Mouse (Mus musculus) forebrain, embryonic 14.5 days (tissue): Measurements from ENCODE around the gene Sycp3. TPM values are rescaled to one million over a fixed set of nuclear protein-coding genes. Genes with fewer than 3 reads are reported as not detected.

Source experiments
- ATAC-seq: fragments of 200-750 bp; cut with Nextera tagmentation; 2 replicates; pipeline ENCODE4 v1.8.0; 2017; ENCODE audit warnings: mild to moderate bottlenecking, moderate library complexity
- DNase-seq: peaks from one replicate; pipeline ENCODE4 v3.0.0-alpha.2; 2015; ENCODE audit warnings: low spot score
- H3K27ac ChIP-seq: fragments of 300-500 bp; sonication (generic); 2 replicates; pipeline ENCODE4 v1.5.1; 2014; ENCODE audit warnings: low read depth, mild to moderate bottlenecking, control low read depth, low read length, moderate library complexity
- H3K27me3 ChIP-seq: fragments of 300-500 bp; sonication (generic); replicated peaks from 2 replicates; pipeline ENCODE4 v1.6.1; 2014; ENCODE audit warnings: low read length, control low read depth, mixed read lengths; ENCODE audit not compliant: control insufficient read depth, insufficient read depth
- H3K36me3 ChIP-seq: fragments of 300-500 bp; sonication (generic); 2 replicates; pipeline ENCODE4 v1.6.1; 2014; ENCODE audit warnings: low read length, control low read depth; ENCODE audit not compliant: control insufficient read depth, insufficient read depth
- H3K4me1 ChIP-seq: fragments of 300-500 bp; sonication (generic); 2 replicates; pipeline ENCODE4 v1.6.1; 2014; ENCODE audit warnings: antibody characterized with exemption, low read length, control low read depth; ENCODE audit not compliant: control insufficient read depth, insufficient read depth
- H3K4me2 ChIP-seq: fragments of 300-500 bp; sonication (generic); 2 replicates; pipeline ENCODE4 v1.6.1; 2014; ENCODE audit warnings: mild to moderate bottlenecking, control low read depth, low read length
- H3K4me3 ChIP-seq: fragments of 300-500 bp; sonication (generic); 2 replicates; pipeline ENCODE4 v1.5.1; 2014; ENCODE audit warnings: low read depth, low read length, control low read depth
- H3K9ac ChIP-seq: fragments of 300-500 bp; sonication (generic); 2 replicates; pipeline ENCODE4 v1.6.1; 2014; ENCODE audit warnings: mild to moderate bottlenecking, low read length, control low read depth, moderate library complexity
- H3K9me3 ChIP-seq: fragments of 300-500 bp; sonication (generic); replicated peaks from 2 replicates; pipeline ENCODE4 v1.6.1; 2016; ENCODE audit warnings: low read length, control low read depth, mixed read lengths; ENCODE audit not compliant: control insufficient read depth
- WGBS: fragments of 180-500 bp; shearing (Covaris S2); extraction: QIAGEN DNeasy Blood & Tissue Kit; methylation state at CpG from one replicate; pipeline ENCODE4 v1.1.7; 2014; 5-methylcytosine and 5-hydroxymethylcytosine counted together
- polyA plus RNA-seq: library from polyadenylated mRNA; unstranded; fragments of >200 nt; fragmentation: Nextera tagmentation; extraction: Ambion mirVana; gene quantifications from 2 replicates; pipeline ENCODE4 v1.2.1, GENCODE M21; 2014

Sycp3 gene
- polyA plus RNA-seq, 1 experiment from 2014 or later: not detected

- H3K9ac ChIP-seq: no peak overlapping the region
- no peak overlapping the region for H3K4me2 ChIP-seq
- ATAC-seq (no peak), DNase-seq (no peak)
- no peaks in the 10 kb centered on the region for H3K4me1 ChIP-seq
- no peak overlapping the region for H3K4me3 ChIP-seq
- H3K27ac ChIP-seq: no peak overlapping the region
- no peaks in the 10 kb centered on the region for H3K27me3 ChIP-seq
- H3K9me3 ChIP-seq: no peaks in the 10 kb centered on the region
- no peaks in the 10 kb centered on the region for H3K36me3 ChIP-seq
- WGBS: 76% methylated on average over 8 of the region's 8 CpGs
Observed at GRCm38 (mm10) chr10:88492658-88493057, 33.3 kb downstream of the Sycp3 start.

- ATAC-seq: no peak
- H3K27me3 ChIP-seq: no peaks in the 10 kb centered on the region
- WGBS: 91% methylated on average over 4 of the region's 4 CpGs
- H3K36me3 ChIP-seq: no peaks in the 10 kb centered on the region
- H3K27ac ChIP-seq: no peak overlapping the region
- DNase-seq: no peak
- no peak overlapping the region for H3K9ac ChIP-seq
- H3K4me3 ChIP-seq: no peak overlapping the region
- no peak overlapping the region for H3K4me2 ChIP-seq
- H3K9me3 ChIP-seq: no peaks in the 10 kb centered on the region
- H3K4me1 ChIP-seq: no peaks in the 10 kb centered on the region
Observed at GRCm38 (mm10) chr10:88494959-88495587, 35.7 kb downstream of the Sycp3 start.

GRCm38 (mm10) chr10:88496864-88497564, 37.6 kb downstream of the Sycp3 start:
- H3K9me3 ChIP-seq: no peaks in the 10 kb centered on the region
- no peak overlapping the region for H3K27ac ChIP-seq
- H3K36me3 ChIP-seq: no peaks in the 10 kb centered on the region
- WGBS: 76% methylated on average over 11 of the region's 11 CpGs
- no peaks in the 10 kb centered on the region for H3K27me3 ChIP-seq
- H3K9ac ChIP-seq: no peak overlapping the region
- no peak overlapping the region for H3K4me3 ChIP-seq
- H3K4me2 ChIP-seq: no peak overlapping the region
- no peak for DNase-seq
- H3K4me1 ChIP-seq: 0 out of 2 replicates have a peak, but pooled peaks cover under 1% of the 10 kb centered on the region
- no peak for ATAC-seq

GRCm38 (mm10) chr10:88499993-88500392, 40.6 kb downstream of the Sycp3 start:
- H3K36me3 ChIP-seq: no peaks in the 10 kb centered on the region
- H3K4me2 ChIP-seq: no peak overlapping the region
- H3K4me3 ChIP-seq: no peak overlapping the region
- H3K27ac ChIP-seq: no peak overlapping the region
- WGBS: 77% methylated on average over 5 of the region's 5 CpGs
- ATAC-seq (no peak), DNase-seq (no peak)
- no peaks in the 10 kb centered on the region for H3K9me3 ChIP-seq
- H3K4me1 ChIP-seq: peaks cover 8% of the 10 kb centered on the region; the same call in 1 of the 2 replicates
- no peaks in the 10 kb centered on the region for H3K27me3 ChIP-seq
- H3K9ac ChIP-seq: no peak overlapping the region

- no peaks in the 10 kb centered on the region for H3K27me3 ChIP-seq
- no peaks in the 10 kb centered on the region for H3K9me3 ChIP-seq
- ATAC-seq: no peak
- H3K36me3 ChIP-seq: no peaks in the 10 kb centered on the region
- no peak overlapping the region for H3K4me2 ChIP-seq
- DNase-seq: no peak
- H3K4me3 ChIP-seq: no peak overlapping the region
- H3K9ac ChIP-seq: no peak overlapping the region
- H3K4me1 ChIP-seq: peaks cover 8% of the 10 kb centered on the region; the same call in 1 of the 2 replicates
- 91% methylated on average over 10 of the region's 10 CpGs for WGBS
- no peak overlapping the region for H3K27ac ChIP-seq
Observed at GRCm38 (mm10) chr10:88501370-88501769, 42.0 kb downstream of the Sycp3 start.

- Histone ChIP-seq H3K4me1 (peaks cover 8% of the 10 kb centered on the region; the same call in 1 of the 2 replicates), H3K4me3 (no peak overlapping the region), H3K9me3 (no peaks in the 10 kb centered on the region), H3K4me2 (peak overlapping the region; percentile 78; the same call in 1 of the 2 replicates), H3K27ac (no peak overlapping the region), H3K9ac (no peak overlapping the region), H3K36me3 (no peaks in the 10 kb centered on the region), H3K27me3 (no peaks in the 10 kb centered on the region)
- DNase-seq (peak; percentile 16), ATAC-seq (no peak)
- WGBS: 56% methylated on average over 13 of the region's 13 CpGs
Observed at GRCm38 (mm10) chr10:88501886-88502765, 42.8 kb downstream of the Sycp3 start.

GRCm38 (mm10) chr10:88502919-88503318, 43.5 kb downstream of the Sycp3 start:
- peak overlapping the region; percentile 68 for H3K9ac ChIP-seq
- ATAC-seq (no peak), DNase-seq (peak; percentile 1)
- H3K27ac ChIP-seq: peak overlapping the region; percentile 10; the same call in 1 of the 2 replicates
- peak overlapping the region; percentile 53 for H3K4me3 ChIP-seq
- 60% methylated on average over 4 of the region's 4 CpGs for WGBS
- H3K9me3 ChIP-seq: no peaks in the 10 kb centered on the region
- H3K36me3 ChIP-seq: no peaks in the 10 kb centered on the region
- peak overlapping the region; percentile 78 for H3K4me2 ChIP-seq
- H3K4me1 ChIP-seq: peaks cover 8% of the 10 kb centered on the region; the same call in 1 of the 2 replicates
- no peaks in the 10 kb centered on the region for H3K27me3 ChIP-seq

GRCm38 (mm10) chr10:88503421-88504314, 44.3 kb downstream of the Sycp3 start, which contains the start of gene Chpt1:
TSS of gene Chpt1 (minus strand) at chr10:88504073.
- no peaks in the 10 kb centered on the region for H3K27me3 ChIP-seq
- peak; percentile 87 for DNase-seq

More at GRCm38 (mm10) chr10:88503421-88504314, 44.3 kb downstream of the Sycp3 start, which contains the start of gene Chpt1:
- H3K4me2 ChIP-seq: peak within 1 kb of the TSS; percentile 78
- 0% methylated on average over 34 of the region's 80 CpGs for WGBS
- H3K4me1 ChIP-seq: peaks cover 8% of the 10 kb centered on the region; the same call in 1 of the 2 replicates
- peak; percentile 97 for ATAC-seq
- peak within 1 kb of the TSS; percentile 68 for H3K9ac ChIP-seq
- peak within 1 kb of the TSS; percentile 10; the same call in 1 of the 2 replicates for H3K27ac ChIP-seq
- H3K36me3 ChIP-seq: no peaks in the 10 kb centered on the region
- H3K4me3 ChIP-seq: peak within 1 kb of the TSS; percentile 53
- no peaks in the 10 kb centered on the region for H3K9me3 ChIP-seq
